Mouse (Mus musculus) megakaryocyte-erythroid progenitor cell, adult 5-6 weeks (primary cell): ENCODE measurements at regions not wholly inside any gene's neighbourhood (a gene's known extent, or its start where the extent isn't known, plus 50 kb on each side); places are given as distances from the start of the nearest gene placed in this dataset.

ENCODE experiments used
- ATAC-seq: replicated peaks from 2 replicates; pipeline ENCODE4 v1.8.0; 2016; ENCODE audit warnings: mild to moderate bottlenecking, inconsistent platforms; ENCODE audit not compliant: severe bottlenecking, poor library complexity, low FRiP score, low TSS enrichment

DNA sequence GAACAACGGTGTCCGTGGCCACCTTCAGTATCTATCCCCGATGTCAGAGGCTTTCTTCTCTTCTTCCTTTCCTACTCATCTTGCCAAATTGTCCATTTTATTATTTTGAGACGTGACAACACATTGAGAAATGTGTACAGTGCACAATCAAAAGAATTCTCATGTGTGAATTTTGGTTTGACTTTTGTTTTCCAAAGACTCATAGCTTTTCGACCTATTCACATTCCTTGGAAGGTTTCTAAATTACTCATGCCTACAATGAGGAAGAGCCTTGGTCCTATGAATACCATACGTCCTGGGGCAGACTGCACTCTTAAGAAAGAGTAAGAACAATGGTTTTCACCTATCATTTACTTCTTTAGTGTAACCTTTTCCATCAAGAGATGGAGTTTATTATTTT, 106.5 kb upstream of the Mmadhc start:
- no peak for ATAC-seq

DNA sequence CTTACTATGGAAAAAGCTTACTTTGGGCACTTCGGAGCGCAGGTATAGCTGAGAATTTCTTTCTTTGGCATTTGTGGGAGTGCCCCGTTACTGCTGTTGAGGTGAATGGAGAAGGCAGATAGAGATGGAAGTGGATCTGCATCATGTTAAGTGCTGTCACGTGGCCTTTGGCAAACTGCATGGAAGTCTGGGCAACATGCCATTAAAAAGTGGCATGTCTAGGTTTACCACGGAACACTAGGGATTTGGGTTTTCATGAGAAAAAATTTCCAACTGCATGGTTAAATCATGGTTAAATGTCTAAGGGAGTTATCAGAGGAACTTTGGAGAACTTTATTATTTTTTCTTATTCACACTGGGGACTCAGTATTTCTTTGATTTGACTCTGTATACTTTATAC, 102.0 kb upstream of the Mmadhc start:
- ATAC-seq = no peak

DNA sequence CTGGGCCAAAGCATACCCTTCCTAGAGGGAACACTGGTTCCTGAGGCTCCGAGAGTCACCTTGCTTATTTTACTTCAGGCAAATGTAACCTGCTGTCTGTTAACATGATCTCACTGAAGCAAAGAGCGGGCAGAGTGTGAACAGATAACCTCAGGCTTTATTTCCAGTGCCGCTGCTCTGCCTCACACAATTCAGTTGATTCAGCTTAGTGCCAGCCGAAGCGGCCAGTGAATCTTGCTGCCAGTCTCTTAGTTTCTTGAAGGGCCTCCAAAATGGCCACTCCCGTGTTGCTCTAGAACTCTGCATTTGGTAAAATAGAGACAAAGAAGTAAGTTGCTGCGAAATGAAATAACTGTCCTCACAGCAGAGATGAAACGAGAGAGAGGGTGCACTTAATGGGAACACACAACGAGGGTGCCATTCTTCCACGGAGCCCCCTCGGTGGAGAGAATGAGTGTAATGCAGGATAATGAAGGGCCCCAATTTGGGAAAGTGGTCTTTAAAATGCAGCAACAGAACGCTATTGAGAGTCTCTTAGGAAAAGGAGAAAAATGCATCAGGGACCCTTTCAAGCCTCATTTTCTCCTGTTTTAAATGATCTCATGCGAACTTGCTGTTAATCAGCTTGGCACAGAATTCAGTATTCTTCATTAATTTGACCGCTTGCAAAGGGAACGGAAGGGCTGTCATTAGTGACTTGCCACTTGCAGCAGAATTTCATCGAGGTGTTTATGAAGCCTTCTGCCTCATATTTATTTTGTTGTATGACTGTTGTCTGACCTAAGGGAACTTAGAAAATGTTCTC, 81.2 kb upstream of the Mmadhc start:
- no peak for ATAC-seq

DNA sequence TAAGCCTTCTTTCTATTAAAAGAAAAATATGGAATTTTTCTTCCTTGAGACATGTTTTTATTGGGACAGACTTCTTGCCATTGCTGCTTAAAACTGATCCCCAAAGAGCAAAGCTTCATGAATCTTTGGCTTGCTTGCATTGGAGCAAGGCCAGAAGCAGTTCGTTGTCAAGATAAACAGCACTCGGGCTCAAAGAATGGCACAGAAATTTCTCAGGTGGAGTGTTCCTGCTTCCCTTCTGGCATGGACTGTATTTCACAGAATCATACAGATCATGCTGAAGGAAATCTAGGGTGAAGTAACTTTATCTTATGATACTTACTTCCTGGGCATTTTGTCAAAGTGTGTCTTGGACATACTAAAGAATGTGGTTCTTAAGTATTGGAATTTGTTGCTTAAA, 77.0 kb upstream of the Mmadhc start:
- no peak for ATAC-seq

DNA sequence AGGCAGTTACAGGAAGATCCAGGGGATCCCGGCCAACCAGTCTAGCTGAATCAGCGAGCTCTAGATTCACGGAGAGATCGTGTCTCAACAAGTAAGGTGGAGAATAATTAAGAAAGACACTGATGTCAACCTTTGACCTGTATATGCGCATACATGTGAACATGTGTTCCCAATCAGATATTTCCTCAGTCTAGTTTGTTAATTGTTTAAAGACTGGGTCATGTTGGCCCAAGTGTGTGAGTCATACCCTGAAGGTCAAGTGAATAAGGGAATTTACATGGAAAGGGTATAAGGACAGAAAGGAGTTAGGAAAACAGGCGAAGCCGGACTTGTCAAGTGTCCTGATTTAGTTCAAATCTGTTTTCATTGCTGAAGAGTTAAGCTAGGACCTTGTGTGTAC, 76.4 kb upstream of the Mmadhc start:
- no peak for ATAC-seq

DNA sequence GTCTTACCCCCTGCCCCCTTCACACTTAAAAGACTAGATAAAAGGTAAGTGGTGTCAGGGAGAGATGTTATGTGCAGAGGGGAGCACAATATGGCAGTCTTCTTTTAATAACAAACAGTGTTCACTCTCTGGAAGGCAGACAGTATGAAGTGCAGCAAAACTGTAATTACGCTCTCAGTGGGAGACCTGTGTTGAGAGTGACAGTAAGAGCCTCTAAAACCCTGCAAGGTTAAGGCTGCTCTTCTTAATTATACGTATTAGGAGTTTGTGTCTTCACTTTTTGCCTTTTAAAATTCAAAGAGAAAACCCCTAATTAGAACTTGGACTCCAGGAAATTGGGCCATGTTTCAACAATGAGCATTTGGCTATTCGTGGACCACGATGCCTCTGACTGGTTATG, 72.2 kb upstream of the Mmadhc start:
- ATAC-seq = no peak

DNA sequence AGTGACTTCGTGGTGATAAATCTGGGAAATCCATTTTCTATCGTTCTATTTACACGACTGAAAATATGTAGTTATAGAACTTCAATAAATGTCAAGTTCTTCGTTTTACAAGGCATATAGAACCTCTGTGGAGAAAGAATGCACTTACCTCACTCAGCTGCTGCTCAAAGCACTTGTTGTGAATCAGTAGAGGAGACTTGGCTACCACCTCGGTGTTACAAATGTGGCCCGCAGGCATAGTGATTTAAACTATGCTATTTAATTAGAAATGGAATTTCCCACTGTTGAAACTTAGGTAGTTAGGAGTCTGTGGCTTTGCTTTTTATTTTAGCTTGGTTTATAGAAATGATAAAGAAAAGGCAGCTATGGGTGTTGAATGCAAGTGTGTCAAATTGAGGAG, 71.8 kb upstream of the Mmadhc start:
- no peak for ATAC-seq

DNA sequence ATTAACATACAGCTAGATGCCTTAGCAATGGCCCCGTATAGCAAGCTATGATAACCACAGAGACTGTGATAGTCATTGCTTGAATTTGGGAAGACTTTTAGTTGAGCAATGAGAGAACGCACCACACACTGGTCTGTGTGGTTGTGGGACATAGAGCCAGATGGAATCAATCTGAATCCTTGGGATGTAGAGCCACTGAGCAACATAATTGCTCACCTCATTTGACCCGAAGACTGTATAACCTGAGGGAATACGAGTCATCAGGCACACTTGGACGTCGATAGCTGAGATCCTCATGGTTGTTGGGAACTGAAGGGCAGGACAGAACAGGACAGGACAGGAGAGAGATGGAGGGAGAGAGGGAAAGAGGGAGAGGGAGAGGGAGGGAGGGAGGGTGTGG, 68.6 kb upstream of the Mmadhc start:
- ATAC-seq = no peak

DNA sequence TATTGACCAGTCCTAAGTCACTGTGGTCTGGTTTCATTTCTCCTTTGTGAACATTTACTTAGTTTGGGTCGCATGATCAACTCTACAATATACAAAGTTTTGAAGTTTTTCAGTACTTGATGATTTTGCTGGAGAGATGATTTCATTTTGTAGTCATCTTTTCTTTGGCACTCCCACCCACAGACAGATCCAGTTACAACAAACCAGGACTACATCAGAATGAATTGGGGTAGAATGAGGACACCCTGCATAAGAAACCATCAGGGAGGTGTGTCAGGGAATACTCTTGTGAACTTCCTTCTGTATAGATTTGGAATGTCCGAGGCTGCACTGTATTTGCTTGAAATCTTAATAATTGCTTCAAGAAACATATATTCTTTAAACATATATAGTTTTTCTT, 59.5 kb upstream of the Mmadhc start:
- no peak for ATAC-seq

DNA sequence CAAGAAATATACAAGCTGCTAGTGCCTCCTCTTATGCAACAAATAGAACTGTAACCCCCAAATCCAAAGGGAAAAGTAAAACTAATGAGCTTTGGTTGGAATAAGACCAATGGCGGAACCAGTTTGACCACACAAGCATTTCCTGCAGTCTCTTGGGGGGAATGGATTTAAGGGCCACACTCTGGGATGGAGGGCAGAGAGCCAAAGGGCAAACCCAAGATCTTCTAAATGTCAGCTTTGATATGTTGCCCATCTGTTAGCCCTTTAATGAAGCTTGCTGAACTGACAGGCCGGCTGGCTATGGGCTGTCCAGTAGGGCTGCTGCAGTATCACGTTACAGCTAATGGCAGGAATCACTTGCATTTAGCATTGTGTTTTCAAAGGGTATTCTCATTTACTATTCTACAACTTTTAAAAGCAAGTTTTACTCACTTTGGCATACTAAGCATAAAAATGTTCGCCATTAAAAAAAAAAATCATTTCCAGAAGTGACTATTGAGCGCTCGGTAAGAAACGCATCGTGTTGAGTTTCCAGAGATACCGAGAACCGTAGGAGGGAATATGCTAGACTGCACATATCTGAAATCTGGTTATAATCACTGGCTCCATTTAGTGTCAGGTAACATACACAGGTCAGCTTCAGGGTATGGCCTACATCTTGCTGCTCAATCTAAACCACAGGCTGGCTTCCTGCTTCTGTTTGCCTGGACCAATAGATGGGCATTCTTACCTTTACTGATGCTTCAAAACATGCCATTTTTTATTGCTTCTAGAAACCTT, 51.1 kb upstream of the Mmadhc start:
- no peak for ATAC-seq
